Mouse (Mus musculus) embryonic fibroblast, embryonic 13.5 days (primary cell): ENCODE data around the gene Emg1.

Source experiments
- CTCF ChIP-seq: IDR thresholded peaks from 2 replicates; pipeline ENCODE4 v1.5.1; 2011; ENCODE audit warnings: mild to moderate bottlenecking, control low read depth, low read length, moderate library complexity, borderline replicate concordance; ENCODE audit not compliant: insufficient read depth
- POLR2A ChIP-seq: IDR thresholded peaks from 2 replicates; pipeline ENCODE4 v1.6.1; 2011; ENCODE audit warnings: low read depth, mild to moderate bottlenecking, control low read depth, low read length, moderate library complexity

DNA sequence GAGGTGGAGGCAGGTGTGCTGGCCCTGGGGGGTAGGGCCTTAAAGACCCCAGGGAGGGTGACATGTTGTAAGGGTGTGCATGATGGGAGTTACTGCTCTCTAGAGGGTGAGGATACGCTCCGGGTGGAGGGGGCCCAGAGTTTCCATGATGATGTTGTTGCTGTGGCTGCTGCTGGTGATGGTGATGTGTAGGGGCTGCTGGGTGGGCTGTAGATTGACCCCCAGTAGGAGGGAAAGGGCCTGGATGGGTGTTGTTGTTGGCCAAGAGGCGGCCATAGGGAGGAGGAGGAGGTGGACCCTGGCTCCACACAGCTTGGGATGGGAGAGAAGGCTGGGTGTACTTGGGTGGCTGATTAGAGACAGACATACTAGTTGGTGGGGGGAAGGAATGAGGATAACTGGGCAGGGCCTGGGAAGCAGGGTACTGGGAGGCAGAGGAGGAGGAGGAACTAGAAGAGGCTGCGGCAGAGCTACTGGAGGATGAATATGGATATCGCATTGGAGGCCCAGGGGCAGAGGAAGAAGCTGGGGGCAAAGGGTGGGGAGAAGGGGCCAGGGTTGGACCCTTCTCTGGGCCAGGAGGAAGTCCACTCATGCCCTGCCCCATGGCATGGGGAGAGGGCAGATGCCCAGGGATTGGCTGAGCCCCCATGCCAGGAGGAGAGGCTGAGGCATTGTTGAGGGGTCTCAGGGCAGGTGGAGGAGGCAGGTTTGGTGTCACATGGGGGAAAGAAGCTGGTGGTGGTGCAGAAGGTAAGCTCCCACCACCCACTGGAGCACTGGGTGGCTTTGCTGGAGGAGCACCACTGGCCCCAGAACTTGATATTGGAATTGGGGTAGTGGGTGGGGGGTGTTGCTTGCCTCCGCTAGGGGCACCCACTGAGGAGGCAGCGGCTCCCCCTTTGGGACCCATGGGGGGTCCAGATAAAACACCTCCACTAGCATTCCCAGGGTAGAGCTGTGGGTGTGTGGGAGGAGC is 35.0 kb upstream of the Emg1 start:
- no peak for TF ChIP-seq CTCF
- TF ChIP-seq POLR2A: no peak
